Mouse (Mus musculus): ENCODE measurements at regions not wholly inside any gene's neighbourhood (a gene's known extent, or its start where the extent isn't known, plus 50 kb on each side); places are given as distances from the start of the nearest gene placed in this dataset.

- Histone ChIP-seq H3K4me2 (ENCODE audit: low read depth, low read length) (peak overlapping the region; percentile 88; the same call in 1 of the 2 replicates), H3K4me1 (ENCODE audit: insufficient read depth, low read length) (peaks cover 8% of the 10 kb centered on the region; the same call in 1 of the 2 replicates), H3K27me3 (ENCODE audit: insufficient read depth, low read length) (peaks cover 48% of the 10 kb centered on the region), H3K9ac (replicated peaks; ENCODE audit: low read length) (no peak overlapping the region), H3K4me3 (ENCODE audit: low read length) (no peak overlapping the region; the same call in 1 of the 2 replicates), H3K27ac (no peak overlapping the region), H3K9me3 (ENCODE audit: low read length) (no peaks in the 10 kb centered on the region), H3K36me3 (ENCODE audit: insufficient read depth, low read length) (no peaks in the 10 kb centered on the region)
- ATAC-seq (no peak), DNase-seq (ENCODE audit: low spot score) (no peak)
- no peak for TF ChIP-seq CTCF (IDR thresholded peaks at IDR 0.05; ENCODE audit: low read depth)
- WGBS, result 27% methylated on average over 8 of the region's 8 CpGs
These were observed 311.0 kb downstream of the Mtx2 start for GRCm38 (mm10) chr2:75136618-75137017.

GRCm38 (mm10) chr2:75137133-75137982 is 311.8 kb downstream of the Mtx2 start:
- H3K36me3 ChIP-seq (ENCODE audit: insufficient read depth, low read length), result no peaks in the 10 kb centered on the region
- no peaks in the 10 kb centered on the region for H3K9me3 ChIP-seq (ENCODE audit: low read length)
- no peak for DNase-seq (ENCODE audit: low spot score)
- H3K9ac ChIP-seq (replicated peaks; ENCODE audit: low read length), result peak overlapping the region; percentile 43
- H3K27me3 ChIP-seq (ENCODE audit: insufficient read depth, low read length), result peaks cover 45% of the 10 kb centered on the region
- H3K4me3 ChIP-seq (ENCODE audit: low read length), result peak overlapping the region; percentile 29
- H3K27ac ChIP-seq, result no peak overlapping the region
- H3K4me1 ChIP-seq (ENCODE audit: insufficient read depth, low read length), result peaks cover 8% of the 10 kb centered on the region; the same call in 1 of the 2 replicates
- TF ChIP-seq CTCF (IDR thresholded peaks at IDR 0.05; ENCODE audit: low read depth), result no peak
- ATAC-seq, result peak; percentile 40; the same call in 1 of the 2 replicates
- H3K4me2 ChIP-seq (ENCODE audit: low read depth, low read length), result peak overlapping the region; percentile 88
- 3% methylated on average over 41 of the region's 42 CpGs for WGBS

GRCm38 (mm10) chr2:75137983-75138745 is 312.6 kb downstream of the Mtx2 start:
- Histone ChIP-seq H3K27me3 (ENCODE audit: insufficient read depth, low read length) (peaks cover 43% of the 10 kb centered on the region), H3K27ac (no peak overlapping the region), H3K36me3 (ENCODE audit: insufficient read depth, low read length) (no peaks in the 10 kb centered on the region), H3K9ac (replicated peaks; ENCODE audit: low read length) (0 out of 2 replicates have a peak overlapping the region, but pooled peaks have one; percentile 43), H3K4me2 (ENCODE audit: low read depth, low read length) (peak overlapping the region; percentile 88), H3K4me1 (ENCODE audit: insufficient read depth, low read length) (peaks cover 8% of the 10 kb centered on the region; the same call in 1 of the 2 replicates), H3K4me3 (ENCODE audit: low read length) (peak overlapping the region; percentile 29), H3K9me3 (ENCODE audit: low read length) (no peaks in the 10 kb centered on the region)
- peak; percentile 60 for TF ChIP-seq CTCF (IDR thresholded peaks at IDR 0.05; ENCODE audit: low read depth)
- ATAC-seq (peak; percentile 40; the same call in 1 of the 2 replicates), DNase-seq (ENCODE audit: low spot score) (peak; percentile 75)
- WGBS, result 8% methylated on average over 29 of the region's 29 CpGs

GRCm38 (mm10) chr2:75138746-75139060 is 313.1 kb downstream of the Mtx2 start:
- peaks cover 41% of the 10 kb centered on the region for H3K27me3 ChIP-seq (ENCODE audit: insufficient read depth, low read length)
- H3K4me2 ChIP-seq (ENCODE audit: low read depth, low read length), result no peak overlapping the region
- TF ChIP-seq CTCF (IDR thresholded peaks at IDR 0.05; ENCODE audit: low read depth), result no peak
- no peaks in the 10 kb centered on the region for H3K36me3 ChIP-seq (ENCODE audit: insufficient read depth, low read length)
- peaks cover 8% of the 10 kb centered on the region; the same call in 1 of the 2 replicates for H3K4me1 ChIP-seq (ENCODE audit: insufficient read depth, low read length)
- H3K27ac ChIP-seq, result no peak overlapping the region
- no peaks in the 10 kb centered on the region for H3K9me3 ChIP-seq (ENCODE audit: low read length)
- no peak for ATAC-seq
- no peak overlapping the region for H3K4me3 ChIP-seq (ENCODE audit: low read length)
- H3K9ac ChIP-seq (replicated peaks; ENCODE audit: low read length), result no peak overlapping the region
- no peak for DNase-seq (ENCODE audit: low spot score)
- WGBS, result 38% methylated on average over 9 of the region's 9 CpGs

GRCm38 (mm10) chr2:75139544-75139943 is 313.9 kb downstream of the Mtx2 start:
- Histone ChIP-seq H3K9ac (replicated peaks; ENCODE audit: low read length) (no peak overlapping the region), H3K4me1 (ENCODE audit: insufficient read depth, low read length) (peaks cover 8% of the 10 kb centered on the region; the same call in 1 of the 2 replicates), H3K27me3 (ENCODE audit: insufficient read depth, low read length) (peaks cover 41% of the 10 kb centered on the region), H3K9me3 (ENCODE audit: low read length) (no peaks in the 10 kb centered on the region), H3K4me3 (ENCODE audit: low read length) (no peak overlapping the region), H3K36me3 (ENCODE audit: insufficient read depth, low read length) (no peaks in the 10 kb centered on the region), H3K4me2 (ENCODE audit: low read depth, low read length) (no peak overlapping the region), H3K27ac (no peak overlapping the region)
- WGBS, result 72% methylated on average over 2 of the region's 2 CpGs
- no peak for DNase-seq (ENCODE audit: low spot score)
- TF ChIP-seq CTCF (IDR thresholded peaks at IDR 0.05; ENCODE audit: low read depth), result no peak
- ATAC-seq, result no peak

- H3K27ac ChIP-seq, result no peak overlapping the region
- no peak for TF ChIP-seq CTCF (IDR thresholded peaks at IDR 0.05; ENCODE audit: low read depth)
- no peak for DNase-seq (ENCODE audit: low spot score)
- H3K27me3 ChIP-seq (ENCODE audit: insufficient read depth, low read length), result peaks cover 27% of the 10 kb centered on the region; the same call in 1 of the 2 replicates
- ATAC-seq, result no peak
- no peak overlapping the region for H3K9ac ChIP-seq (replicated peaks; ENCODE audit: low read length)
- H3K4me2 ChIP-seq (ENCODE audit: low read depth, low read length), result no peak overlapping the region
- H3K4me1 ChIP-seq (ENCODE audit: insufficient read depth, low read length), result no peaks in the 10 kb centered on the region
- H3K9me3 ChIP-seq (ENCODE audit: low read length), result no peaks in the 10 kb centered on the region
- WGBS, result 25% methylated on average over 2 of the region's 2 CpGs
- H3K4me3 ChIP-seq (ENCODE audit: low read length), result no peak overlapping the region
- no peaks in the 10 kb centered on the region for H3K36me3 ChIP-seq (ENCODE audit: insufficient read depth, low read length)
These were observed 317.1 kb downstream of the Mtx2 start for GRCm38 (mm10) chr2:75142675-75143074.

All from hindbrain, postnatal 0 days (tissue).